Mouse (Mus musculus) kidney, adult 2 months (tissue): ENCODE data around the gene Slc36a2.

Source experiments
- CTCF ChIP-seq: fragments of 200-500 bp; conservative IDR thresholded peaks from 2 replicates; pipeline ENCODE4 v1.5.1; 2011; ENCODE audit warnings: low read depth, mild to moderate bottlenecking, control low read depth, low read length, moderate library complexity, mixed read lengths; ENCODE audit not compliant: insufficient read depth, insufficient read length
- POLR2A ChIP-seq: fragments of 200-500 bp; IDR thresholded peaks from one replicate; pipeline ENCODE4 v1.6.1; 2011; ENCODE audit warnings: low read depth, low read length, control low read depth

GRCm38 (mm10) chr11:55147423-55147822 is 37.5 kb downstream of the Slc36a2 start:
- TF ChIP-seq CTCF (no peak), POLR2A (no peak)
